Mouse (Mus musculus): ENCODE results near the gene Rtraf. TPM values are rescaled to one million over a fixed set of nuclear protein-coding genes. Genes with fewer than 3 reads are reported as not detected.

The Rtraf gene
- polyA plus RNA-seq, 1 experiment from 2014 or later, result 277 TPM

GRCm38 (mm10) chr14:19777945-19778344 is 45.7 kb downstream of the Rtraf start:
- DNase-seq (ENCODE audit: low spot score) (no peak), ATAC-seq (ENCODE audit: low FRiP score) (no peak)
- Histone ChIP-seq H3K36me3 (ENCODE audit: control insufficient read depth, insufficient read depth, low read length) (no peaks in the 10 kb centered on the region), H3K27me3 (ENCODE audit: control insufficient read depth, insufficient read depth, low read length) (no peaks in the 10 kb centered on the region), H3K9me3 (ENCODE audit: control insufficient read depth, low read length) (no peaks in the 10 kb centered on the region), H3K4me2 (replicated peaks; ENCODE audit: low read depth, low read length) (no peak overlapping the region), H3K4me1 (replicated peaks; ENCODE audit: control insufficient read depth, insufficient read depth, low read length) (no peaks in the 10 kb centered on the region), H3K27ac (ENCODE audit: low read depth, low read length) (no peak overlapping the region), H3K9ac (ENCODE audit: low read depth, low read length) (no peak overlapping the region), H3K4me3 (ENCODE audit: low read depth, low read length) (no peak overlapping the region)
- 89% methylated on average over 13 of the region's 13 CpGs for WGBS

GRCm38 (mm10) chr14:19777365-19777764 is 46.3 kb downstream of the Rtraf start:
- no peak for DNase-seq (ENCODE audit: low spot score)
- ATAC-seq (ENCODE audit: low FRiP score), result no peak
- Histone ChIP-seq H3K27ac (ENCODE audit: low read depth, low read length) (no peak overlapping the region), H3K4me1 (replicated peaks; ENCODE audit: control insufficient read depth, insufficient read depth, low read length) (no peaks in the 10 kb centered on the region), H3K27me3 (ENCODE audit: control insufficient read depth, insufficient read depth, low read length) (no peaks in the 10 kb centered on the region), H3K4me2 (replicated peaks; ENCODE audit: low read depth, low read length) (no peak overlapping the region), H3K9me3 (ENCODE audit: control insufficient read depth, low read length) (no peaks in the 10 kb centered on the region), H3K36me3 (ENCODE audit: control insufficient read depth, insufficient read depth, low read length) (no peaks in the 10 kb centered on the region), H3K9ac (ENCODE audit: low read depth, low read length) (no peak overlapping the region), H3K4me3 (ENCODE audit: low read depth, low read length) (no peak overlapping the region)
- WGBS, result 93% methylated on average over 6 of the region's 6 CpGs

GRCm38 (mm10) chr14:19776890-19777289 is 46.7 kb downstream of the Rtraf start:
- Histone ChIP-seq H3K9me3 (ENCODE audit: control insufficient read depth, low read length) (no peaks in the 10 kb centered on the region), H3K4me3 (ENCODE audit: low read depth, low read length) (no peak overlapping the region), H3K4me1 (replicated peaks; ENCODE audit: control insufficient read depth, insufficient read depth, low read length) (no peaks in the 10 kb centered on the region), H3K36me3 (ENCODE audit: control insufficient read depth, insufficient read depth, low read length) (no peaks in the 10 kb centered on the region), H3K27ac (ENCODE audit: low read depth, low read length) (no peak overlapping the region), H3K9ac (ENCODE audit: low read depth, low read length) (no peak overlapping the region), H3K4me2 (replicated peaks; ENCODE audit: low read depth, low read length) (no peak overlapping the region), H3K27me3 (ENCODE audit: control insufficient read depth, insufficient read depth, low read length) (no peaks in the 10 kb centered on the region)
- no peak for ATAC-seq (ENCODE audit: low FRiP score)
- peak; percentile 52 for DNase-seq (ENCODE audit: low spot score)
- 33% methylated on average over 6 of the region's 6 CpGs for WGBS

- Histone ChIP-seq H3K4me3 (ENCODE audit: low read depth, low read length) (no peak overlapping the region), H3K9ac (ENCODE audit: low read depth, low read length) (no peak overlapping the region), H3K4me1 (replicated peaks; ENCODE audit: control insufficient read depth, insufficient read depth, low read length) (no peaks in the 10 kb centered on the region), H3K36me3 (ENCODE audit: control insufficient read depth, insufficient read depth, low read length) (no peaks in the 10 kb centered on the region), H3K9me3 (ENCODE audit: control insufficient read depth, low read length) (no peaks in the 10 kb centered on the region), H3K4me2 (replicated peaks; ENCODE audit: low read depth, low read length) (no peak overlapping the region), H3K27me3 (ENCODE audit: control insufficient read depth, insufficient read depth, low read length) (no peaks in the 10 kb centered on the region), H3K27ac (ENCODE audit: low read depth, low read length) (no peak overlapping the region)
- DNase-seq (ENCODE audit: low spot score) (no peak), ATAC-seq (ENCODE audit: low FRiP score) (no peak)
- 93% methylated on average over 5 of the region's 5 CpGs for WGBS
These were observed 47.4 kb downstream of the Rtraf start for GRCm38 (mm10) chr14:19776179-19776578.

GRCm38 (mm10) chr14:19775491-19775890 is 48.1 kb downstream of the Rtraf start:
- H3K4me1 ChIP-seq (replicated peaks; ENCODE audit: control insufficient read depth, insufficient read depth, low read length), result no peaks in the 10 kb centered on the region
- H3K9me3 ChIP-seq (ENCODE audit: control insufficient read depth, low read length), result no peaks in the 10 kb centered on the region
- no peaks in the 10 kb centered on the region for H3K27me3 ChIP-seq (ENCODE audit: control insufficient read depth, insufficient read depth, low read length)
- no peaks in the 10 kb centered on the region for H3K36me3 ChIP-seq (ENCODE audit: control insufficient read depth, insufficient read depth, low read length)
- ATAC-seq (ENCODE audit: low FRiP score), result no peak
- H3K4me3 ChIP-seq (ENCODE audit: low read depth, low read length), result no peak overlapping the region
- 91% methylated on average over 4 of the region's 4 CpGs for WGBS
- H3K4me2 ChIP-seq (replicated peaks; ENCODE audit: low read depth, low read length), result no peak overlapping the region
- no peak for DNase-seq (ENCODE audit: low spot score)
- H3K27ac ChIP-seq (ENCODE audit: low read depth, low read length), result no peak overlapping the region
- no peak overlapping the region for H3K9ac ChIP-seq (ENCODE audit: low read depth, low read length)

- Histone ChIP-seq H3K9ac (ENCODE audit: low read depth, low read length) (no peak overlapping the region), H3K36me3 (ENCODE audit: control insufficient read depth, insufficient read depth, low read length) (no peaks in the 10 kb centered on the region), H3K4me1 (replicated peaks; ENCODE audit: control insufficient read depth, insufficient read depth, low read length) (no peaks in the 10 kb centered on the region), H3K4me2 (replicated peaks; ENCODE audit: low read depth, low read length) (no peak overlapping the region), H3K27me3 (ENCODE audit: control insufficient read depth, insufficient read depth, low read length) (no peaks in the 10 kb centered on the region), H3K27ac (ENCODE audit: low read depth, low read length) (no peak overlapping the region), H3K9me3 (ENCODE audit: control insufficient read depth, low read length) (no peaks in the 10 kb centered on the region), H3K4me3 (ENCODE audit: low read depth, low read length) (no peak overlapping the region)
- DNase-seq (ENCODE audit: low spot score) (no peak), ATAC-seq (ENCODE audit: low FRiP score) (no peak)
- 74% methylated on average over 13 of the region's 13 CpGs for WGBS
These were observed 49.5 kb downstream of the Rtraf start for GRCm38 (mm10) chr14:19774036-19774628.

- Histone ChIP-seq H3K27ac (ENCODE audit: low read depth, low read length) (no peak overlapping the region), H3K9me3 (ENCODE audit: control insufficient read depth, low read length) (no peaks in the 10 kb centered on the region), H3K27me3 (ENCODE audit: control insufficient read depth, insufficient read depth, low read length) (no peaks in the 10 kb centered on the region), H3K4me3 (ENCODE audit: low read depth, low read length) (no peak overlapping the region), H3K4me2 (replicated peaks; ENCODE audit: low read depth, low read length) (no peak overlapping the region), H3K9ac (ENCODE audit: low read depth, low read length) (no peak overlapping the region), H3K36me3 (ENCODE audit: control insufficient read depth, insufficient read depth, low read length) (no peaks in the 10 kb centered on the region), H3K4me1 (replicated peaks; ENCODE audit: control insufficient read depth, insufficient read depth, low read length) (peaks cover 4% of the 10 kb centered on the region; the same call in 1 of the 2 replicates)
- 74% methylated on average over 7 of the region's 7 CpGs for WGBS
- DNase-seq (ENCODE audit: low spot score) (no peak), ATAC-seq (ENCODE audit: low FRiP score) (no peak)
These were observed 52.5 kb downstream of the Rtraf start for GRCm38 (mm10) chr14:19771173-19771572.

- WGBS, result 30% methylated on average over 6 of the region's 6 CpGs
- no peak for ATAC-seq (ENCODE audit: low FRiP score)
- Histone ChIP-seq H3K4me3 (ENCODE audit: low read depth, low read length) (no peak overlapping the region), H3K4me2 (replicated peaks; ENCODE audit: low read depth, low read length) (no peak overlapping the region), H3K9ac (ENCODE audit: low read depth, low read length) (no peak overlapping the region), H3K27ac (ENCODE audit: low read depth, low read length) (no peak overlapping the region), H3K4me1 (replicated peaks; ENCODE audit: control insufficient read depth, insufficient read depth, low read length) (peaks cover 6% of the 10 kb centered on the region; the same call in 1 of the 2 replicates), H3K9me3 (ENCODE audit: control insufficient read depth, low read length) (no peaks in the 10 kb centered on the region), H3K36me3 (ENCODE audit: control insufficient read depth, insufficient read depth, low read length) (no peaks in the 10 kb centered on the region), H3K27me3 (ENCODE audit: control insufficient read depth, insufficient read depth, low read length) (no peaks in the 10 kb centered on the region)
- peak; percentile 31 for DNase-seq (ENCODE audit: low spot score)
These were observed 54.0 kb downstream of the Rtraf start for GRCm38 (mm10) chr14:19769441-19770200.

GRCm38 (mm10) chr14:19768648-19769047 is 55.0 kb downstream of the Rtraf start:
- Histone ChIP-seq H3K27ac (ENCODE audit: low read depth, low read length) (no peak overlapping the region), H3K4me3 (ENCODE audit: low read depth, low read length) (no peak overlapping the region), H3K9me3 (ENCODE audit: control insufficient read depth, low read length) (no peaks in the 10 kb centered on the region), H3K4me1 (replicated peaks; ENCODE audit: control insufficient read depth, insufficient read depth, low read length) (peaks cover 6% of the 10 kb centered on the region; the same call in 1 of the 2 replicates), H3K4me2 (replicated peaks; ENCODE audit: low read depth, low read length) (no peak overlapping the region), H3K36me3 (ENCODE audit: control insufficient read depth, insufficient read depth, low read length) (no peaks in the 10 kb centered on the region), H3K9ac (ENCODE audit: low read depth, low read length) (no peak overlapping the region), H3K27me3 (ENCODE audit: control insufficient read depth, insufficient read depth, low read length) (no peaks in the 10 kb centered on the region)
- 95% methylated on average over 6 of the region's 6 CpGs for WGBS
- DNase-seq (ENCODE audit: low spot score) (no peak), ATAC-seq (ENCODE audit: low FRiP score) (no peak)

Data from hindbrain, embryonic 11.5 days (tissue).